Mouse (Mus musculus): ENCODE data around the gene Slc26a1. TPM values are rescaled to one million over a fixed set of nuclear protein-coding genes. Genes with fewer than 3 reads are reported as not detected.
"Not testable (repeated sequence)": the region's sequence is repeated elsewhere in the genome, so short reads cannot be mapped to it uniquely, and the experiment has no call there.

The Slc26a1 gene
- total RNA-seq, 1 experiment from 2014 or later = not detected

DNA sequence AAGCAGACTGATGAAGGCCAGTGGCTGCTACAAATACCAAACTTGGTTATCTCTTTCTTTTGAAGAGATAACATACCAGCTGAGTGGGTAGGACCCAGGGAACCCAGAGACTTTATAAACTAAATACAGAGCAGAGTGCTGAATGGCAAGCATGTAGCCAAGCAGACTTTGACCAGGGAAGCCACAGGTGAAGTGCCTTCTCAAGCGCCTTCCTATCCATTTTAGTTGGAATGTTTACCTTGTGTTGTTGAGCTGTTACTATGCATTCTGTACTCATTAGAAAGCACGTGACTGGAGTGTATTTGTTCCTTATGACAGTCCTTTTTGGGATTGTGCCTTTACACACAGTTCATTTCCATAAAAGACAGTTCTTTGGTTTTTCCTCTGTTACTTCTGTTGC, 31.7 kb downstream of the Slc26a1 start:
- ATAC-seq (replicated peaks; ENCODE audit: insufficient number of reproducible peaks, low FRiP score, low TSS enrichment, poor library complexity, severe bottlenecking) = no peak

DNA sequence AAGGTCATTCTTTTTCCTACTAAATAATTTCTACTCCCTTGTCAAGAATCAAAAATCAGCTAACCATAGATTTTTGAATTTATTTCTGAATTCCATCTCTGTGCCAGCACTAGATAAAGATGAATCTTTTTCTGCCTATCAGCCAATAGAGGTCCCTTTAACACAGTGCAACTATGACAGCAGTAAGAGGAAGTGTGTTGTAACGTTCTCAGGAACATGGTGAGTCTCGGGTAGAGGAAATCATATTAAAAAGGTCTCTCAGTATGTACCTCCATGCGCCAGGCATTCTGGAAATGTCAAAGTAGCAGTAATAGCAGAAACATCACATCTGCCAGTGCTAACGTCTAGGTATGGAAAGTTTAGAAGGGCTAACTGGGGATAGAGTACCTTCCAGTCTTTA, 39.2 kb downstream of the Slc26a1 start:
- peak; percentile 68 for ATAC-seq (replicated peaks; ENCODE audit: insufficient number of reproducible peaks, low FRiP score, low TSS enrichment, poor library complexity, severe bottlenecking)

DNA sequence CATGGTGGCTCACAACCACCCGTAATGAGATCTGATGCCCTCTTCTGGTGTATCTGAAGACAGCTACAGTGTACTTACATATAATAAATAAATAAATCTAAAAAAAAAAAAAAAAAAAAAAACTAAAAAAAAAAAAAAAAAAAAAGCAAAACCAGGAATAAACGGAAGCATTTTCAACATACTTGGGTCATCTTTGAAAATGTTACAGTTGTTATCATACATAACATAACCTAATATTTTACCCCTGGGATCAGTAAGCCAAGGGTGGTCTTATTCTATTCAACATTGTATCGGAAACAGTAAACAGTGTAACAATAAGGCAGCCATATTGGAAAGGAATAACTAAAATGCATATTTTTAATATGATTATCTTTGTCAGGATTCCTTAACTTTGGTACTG, 41.3 kb downstream of the Slc26a1 start:
- ATAC-seq (replicated peaks; ENCODE audit: insufficient number of reproducible peaks, low FRiP score, low TSS enrichment, poor library complexity, severe bottlenecking) = not testable (repeated sequence)

DNA sequence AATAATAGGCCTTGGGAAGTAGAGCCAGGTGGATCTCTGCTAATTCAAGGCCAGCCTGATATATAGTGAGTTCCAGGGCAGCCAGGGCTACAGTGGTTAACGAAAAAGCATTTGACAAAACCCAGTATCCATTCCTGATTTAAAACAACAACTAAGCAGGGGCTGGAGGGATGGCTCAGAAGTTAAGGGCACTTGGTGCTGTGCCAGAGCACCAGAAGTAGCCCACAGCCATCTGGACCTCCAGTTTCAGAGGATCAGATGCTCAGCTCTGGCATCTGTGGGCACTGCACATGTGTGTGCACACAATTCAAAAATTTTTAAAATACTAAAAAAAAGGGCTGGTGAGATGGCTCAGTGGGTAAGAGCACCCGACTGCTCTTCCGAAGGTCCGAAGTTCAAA, 41.7 kb downstream of the Slc26a1 start:
- no peak for ATAC-seq (replicated peaks; ENCODE audit: insufficient number of reproducible peaks, low FRiP score, low TSS enrichment, poor library complexity, severe bottlenecking)

DNA sequence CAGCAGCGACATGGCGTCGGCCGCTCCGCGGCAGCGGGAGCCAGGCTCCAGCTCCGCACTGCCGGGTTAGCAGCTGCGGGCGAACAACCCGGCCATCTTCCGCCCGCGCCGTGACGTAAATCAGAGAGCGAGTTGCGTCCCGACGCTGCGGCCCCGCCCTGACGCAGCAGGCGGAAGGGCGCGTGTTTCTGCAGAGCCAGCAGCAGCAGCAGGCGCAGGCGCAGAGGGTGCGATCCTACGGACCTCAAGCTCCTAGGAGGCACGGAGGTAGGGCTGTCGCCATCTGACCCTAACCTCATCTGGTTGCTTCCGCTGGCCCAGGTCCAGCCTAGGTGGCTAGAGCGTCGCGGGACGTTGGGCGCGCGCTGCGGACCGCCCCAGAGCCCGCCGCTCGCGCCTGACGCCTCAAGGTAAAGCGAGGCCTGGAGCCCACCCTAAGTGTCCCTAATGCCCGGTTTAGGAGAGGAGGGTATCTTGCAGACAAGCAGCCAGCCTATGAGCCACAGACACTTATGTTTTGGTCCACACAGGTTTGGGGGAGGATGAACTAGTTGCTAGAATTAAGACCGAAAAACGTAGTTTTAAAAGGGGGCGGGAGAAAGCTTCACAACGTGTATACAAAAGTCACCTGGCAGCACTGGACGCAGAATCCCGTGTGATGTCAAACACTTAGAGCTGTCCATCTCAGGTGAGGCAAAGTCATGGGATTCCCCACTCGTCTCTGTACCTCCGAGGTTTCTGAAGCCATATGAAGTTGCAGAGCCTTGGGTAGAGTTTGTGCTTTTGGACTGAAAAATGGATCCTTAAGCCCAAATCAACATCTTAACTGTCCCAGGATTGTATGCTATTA, 45.5 kb downstream of the Slc26a1 start, which contains the start of the genes Gak and Tmem175:
Gene Gak, minus strand, starts transcription at position 122 of the 850 bp plus-strand sequence.
Gene Tmem175, plus strand, starts transcription at position 137 of the 850 bp plus-strand sequence.
- peak; percentile 97 for ATAC-seq (replicated peaks; ENCODE audit: insufficient number of reproducible peaks, low FRiP score, low TSS enrichment, poor library complexity, severe bottlenecking)

DNA sequence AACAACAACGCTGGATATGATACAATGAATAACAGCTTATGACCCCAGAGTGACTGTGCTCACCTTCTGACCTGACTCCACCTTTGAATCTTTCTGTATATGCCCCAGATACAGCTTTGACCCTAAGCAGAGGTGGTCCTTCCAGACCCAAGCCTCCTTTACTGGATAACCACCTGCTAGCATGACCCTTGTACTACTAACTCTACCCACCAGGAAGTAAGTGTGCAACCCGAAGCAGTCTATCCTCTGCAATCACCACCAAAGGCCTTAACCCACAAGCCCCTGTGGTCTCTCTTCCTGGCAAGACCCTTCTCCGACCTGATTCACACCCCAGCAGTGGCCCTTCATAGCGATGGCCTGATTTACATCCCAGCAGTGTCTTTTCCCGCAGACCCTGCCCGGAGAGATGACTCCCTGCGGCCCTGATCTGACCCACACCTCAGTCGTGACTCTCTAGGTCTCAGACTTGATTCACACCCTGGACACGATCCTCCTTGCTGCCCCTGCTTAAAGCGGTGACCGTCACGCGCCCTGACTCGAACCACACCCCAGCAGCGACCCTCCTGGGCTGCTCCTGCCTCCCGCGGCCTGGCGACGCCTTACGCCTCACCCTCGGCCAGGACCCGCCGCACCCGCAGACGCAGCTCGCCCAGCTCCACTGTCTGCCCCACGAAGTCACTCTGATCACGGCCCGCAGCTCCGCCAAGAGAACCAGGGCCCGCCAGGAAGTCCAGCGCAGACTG, 46.3 kb downstream of the Slc26a1 start:
- peak; percentile 34 for ATAC-seq (replicated peaks; ENCODE audit: insufficient number of reproducible peaks, low FRiP score, low TSS enrichment, poor library complexity, severe bottlenecking)

DNA sequence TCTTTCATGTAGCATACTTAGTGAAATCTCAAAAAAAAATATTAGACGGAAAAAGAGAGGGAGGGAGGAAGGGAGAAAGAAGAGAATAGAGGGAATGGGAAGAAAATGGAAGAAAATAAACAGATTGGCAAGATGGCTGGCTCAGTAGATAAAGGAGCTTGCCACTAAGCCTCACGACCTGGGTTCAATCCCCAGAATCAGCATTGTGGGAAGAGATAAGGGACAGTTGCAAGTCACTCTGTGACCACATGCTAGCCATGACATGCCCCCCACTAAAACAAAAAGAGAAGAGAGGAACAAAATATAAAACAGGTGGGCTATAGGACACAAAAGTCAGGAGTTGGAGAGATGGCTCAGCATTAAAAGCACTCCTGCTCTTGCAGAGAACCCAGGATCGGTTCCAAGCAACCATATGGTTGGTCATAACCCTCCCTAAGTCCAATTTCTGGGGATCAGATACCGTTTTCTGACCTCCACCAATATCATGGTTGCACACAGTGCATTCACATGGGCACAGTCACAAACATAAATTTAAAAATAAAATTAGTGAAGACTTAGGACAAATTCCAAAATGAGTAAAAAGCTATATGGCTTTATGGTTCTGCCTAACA, 49.2 kb downstream of the Slc26a1 start:
- no peak for ATAC-seq (replicated peaks; ENCODE audit: insufficient number of reproducible peaks, low FRiP score, low TSS enrichment, poor library complexity, severe bottlenecking)

DNA sequence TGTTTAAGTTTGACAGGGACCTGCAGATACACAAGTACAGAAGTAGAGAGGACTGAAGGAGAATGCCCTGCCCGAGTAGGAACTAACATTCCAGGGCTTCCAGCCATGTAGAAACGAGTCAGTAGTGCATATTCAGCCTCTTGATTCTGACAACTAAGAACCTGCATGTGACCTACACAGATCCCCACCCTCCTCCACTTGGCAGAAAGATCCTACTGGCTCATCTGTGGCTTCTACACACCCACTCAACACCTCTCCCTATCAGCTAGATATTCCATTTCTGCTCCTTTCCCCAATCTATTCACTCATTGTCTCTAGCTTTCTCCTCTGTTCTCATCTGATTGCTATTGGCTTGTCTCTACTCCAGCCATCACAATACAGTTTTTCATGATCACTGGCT, 53.5 kb downstream of the Slc26a1 start:
- no peak for ATAC-seq (replicated peaks; ENCODE audit: insufficient number of reproducible peaks, low FRiP score, low TSS enrichment, poor library complexity, severe bottlenecking)

Other genes starting within 250 kb of the Slc26a1 start
- gene Atp5k, start 241.1 kb downstream of the Slc26a1 start, total RNA-seq (2017) = 120 to 243 TPM (median 230 TPM) in 3 replicates
- 0.29 to 0.64 TPM (median 0.49 TPM) in 3 replicates for gene Mfsd7a, start 226.7 kb downstream of the Slc26a1 start, total RNA-seq (2017)
- 10.9 to 18.0 TPM (median 12.9 TPM) in 3 replicates for gene Pcgf3, start 214.3 kb downstream of the Slc26a1 start, total RNA-seq (2017)
- not detected in 3 replicates for gene Cplx1, start 125.5 kb downstream of the Slc26a1 start, total RNA-seq (2017)
- gene Gak, start 45.8 kb downstream of the Slc26a1 start, total RNA-seq (2017) = 143 to 191 TPM (median 183 TPM) in 3 replicates
- gene Tmem175, start 45.8 kb downstream of the Slc26a1 start, total RNA-seq (2017) = 3.9 to 20.9 TPM (median 12.3 TPM) in 3 replicates
- 9.7 to 10.8 TPM (median 10.7 TPM) in 3 replicates for gene Idua, start 15.2 kb downstream of the Slc26a1 start, total RNA-seq (2017)
- 10.8 to 33.6 TPM (median 22.8 TPM) in 3 replicates for gene Dgkq, start 5.9 kb downstream of the Slc26a1 start, total RNA-seq (2017)
- 0.97 to 2.0 TPM (median 1.6 TPM) in 3 replicates for gene Fgfrl1, start 16.8 kb upstream of the Slc26a1 start, total RNA-seq (2017)
- gene Rnf212, start 99.4 kb upstream of the Slc26a1 start, total RNA-seq (2017) = not detected in 3 replicates
- not detected in 3 replicates for gene Tmed11, start 119.8 kb upstream of the Slc26a1 start, total RNA-seq (2017)
- not detected in 3 replicates for gene Vmn2r8, start 133.3 kb upstream of the Slc26a1 start, total RNA-seq (2017)
- gene Vmn2r9, start 177.0 kb upstream of the Slc26a1 start, total RNA-seq (2017) = under 0.01 to 0.19 TPM in 2 of 3 replicates, not detected in the other